11 mouse cellular contexts compared by ENCODE assay signal in genomic region chr1:106428170-106428569, GRCm38 (mm10).
DNase-seq lines count a peak whose midpoint lies in the region; ATAC-seq lines count a peak whose summit lies in the region.
"Had no signal": no experiment of that assay in that cellular context is flagged by ENCODE, and none has a peak within 500 bp of the region (broad histone marks: within the 10 kb centered on the region; RNA-seq: fewer than 3 reads in every experiment).

No protein-coding gene starts in this region.

- H3K4me1 ChIP-seq in embryonic facial prominence, embryonic 14.5 days (ENCODE audit: control insufficient read depth, insufficient read depth, low read length): no peaks in the 10 kb centered on the region
- H3K4me1 ChIP-seq: liver, embryonic 13.5 days had no signal

- no peak overlapping the region for H3K4me3 ChIP-seq in embryonic facial prominence, embryonic 14.5 days (ENCODE audit: low read depth, low read length)
- H3K4me3 ChIP-seq: liver, embryonic 13.5 days had no signal

- no peak overlapping the region for H3K4me2 ChIP-seq in embryonic facial prominence, embryonic 14.5 days (ENCODE audit: low read depth, low read length)
- H3K4me2 ChIP-seq: liver, embryonic 13.5 days had no signal

- no peaks in the 10 kb centered on the region for H3K27me3 ChIP-seq in embryonic facial prominence, embryonic 14.5 days (replicated peaks; ENCODE audit: control insufficient read depth, insufficient read depth, low read length)
- H3K27me3 ChIP-seq: liver, embryonic 13.5 days had no signal

- ATAC-seq in embryonic facial prominence, embryonic 14.5 days (ENCODE audit: low read depth): peak; percentile 63; the same call in 1 of the 2 replicates

- H3K9me3 ChIP-seq in embryonic facial prominence, embryonic 14.5 days (ENCODE audit: control insufficient read depth, low read length): no peaks in the 10 kb centered on the region
- H3K9me3 ChIP-seq: liver, embryonic 13.5 days had no signal

- H3K36me3 ChIP-seq in embryonic facial prominence, embryonic 14.5 days (ENCODE audit: control insufficient read depth, insufficient read depth, low read length): no peaks in the 10 kb centered on the region
- H3K36me3 ChIP-seq: liver, embryonic 13.5 days had no signal

- DNase-seq in layer of hippocampus, postnatal 36 days: peak; percentile 25 to 26
- no peak for DNase-seq in layer of hippocampus, postnatal 25 days (ENCODE audit: extremely low spot score in 1 of 2, low spot score in 1 of 2)
- peak; percentile 32 for DNase-seq in embryonic facial prominence, embryonic 14.5 days (ENCODE audit: low spot score)
- peak; percentile 64 for DNase-seq in large intestine, adult 2 months (ENCODE audit: low read depth, low spot score)
- peak; percentile 18 to 23 for DNase-seq in right cerebral cortex, postnatal 36 days (ENCODE audit: low spot score in 2 of 2)
- DNase-seq in adrenal gland, adult 18-20 months (ENCODE audit: low spot score in 2 of 2): no peak
- no peak for DNase-seq in lung, postnatal 10 days
- DNase-seq: adrenal gland, postnatal 25 days; heart, adult 18-20 months; kidney, adult 8-10 months; liver, embryonic 13.5 days had no signal

- 41% methylated on average over 8 of the region's 8 CpGs for WGBS in embryonic facial prominence, embryonic 14.5 days
- 16% methylated on average over 8 of the region's 8 CpGs for WGBS in large intestine, adult 2 months

- no peak overlapping the region for H3K9ac ChIP-seq in embryonic facial prominence, embryonic 14.5 days (ENCODE audit: low read depth, low read length)
- H3K9ac ChIP-seq: liver, embryonic 13.5 days had no signal

- H3K27ac ChIP-seq in embryonic facial prominence, embryonic 14.5 days (replicated peaks; ENCODE audit: low read depth, low read length): no peak overlapping the region
- H3K27ac ChIP-seq: liver, embryonic 13.5 days had no signal

Comparison
In these comparisons a context has a peak if more than half of its experiments do, and no peak if none do; other contexts are left out.
1. DNase-seq: peak in layer of hippocampus, postnatal 36 days (2 of 2), embryonic facial prominence, embryonic 14.5 days (single experiment), large intestine, adult 2 months (single experiment) and right cerebral cortex, postnatal 36 days (2 of 2); none in layer of hippocampus, postnatal 25 days (0 of 2), adrenal gland, adult 18-20 months (0 of 2) and lung, postnatal 10 days (single experiment).